In the genomic region with DNA sequence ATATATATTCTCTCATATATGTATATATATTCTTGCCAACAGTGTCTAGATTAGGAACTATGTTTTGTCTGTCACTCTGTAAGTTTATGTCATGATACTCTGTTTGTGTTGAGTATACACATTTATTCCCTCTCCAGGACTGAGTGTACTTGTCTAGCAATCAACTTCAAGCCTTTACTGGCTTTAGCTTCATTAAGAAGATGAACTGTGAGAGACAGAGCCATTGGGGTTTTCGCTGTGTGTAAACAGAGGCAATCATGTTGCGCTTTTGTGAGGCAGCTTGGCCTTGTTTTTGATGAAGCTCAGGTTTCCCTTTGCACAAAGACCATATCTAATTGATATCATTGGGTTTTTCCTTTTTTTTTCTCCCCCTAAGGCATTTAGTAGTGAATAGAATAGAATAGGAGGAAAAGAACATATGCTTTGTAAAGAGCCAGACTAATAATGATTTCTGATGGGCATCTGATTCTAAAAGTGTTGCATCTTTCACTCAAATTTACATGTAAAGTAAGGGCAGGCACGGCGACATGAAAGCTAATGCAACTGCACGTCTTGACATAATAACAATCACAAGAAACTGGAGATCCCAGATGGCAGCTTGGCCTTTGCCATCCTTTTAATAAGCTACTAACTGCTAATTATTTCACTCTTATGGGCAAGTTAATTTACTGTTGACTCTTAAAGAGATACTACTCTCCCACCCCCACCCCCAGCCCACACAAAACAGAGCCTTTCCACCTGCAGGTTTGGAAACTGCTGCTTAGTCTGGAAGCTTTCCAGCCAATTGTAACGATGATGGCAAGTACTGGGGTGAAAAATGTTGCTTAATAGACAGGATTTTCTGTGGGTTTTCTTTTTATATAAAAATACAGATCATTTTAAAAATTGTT, we compare ENCODE assay signal across 17 mouse cellular contexts.
DNase-seq lines count a peak whose midpoint lies in the region; ATAC-seq lines count a peak whose summit lies in the region.
"Had no signal": no experiment of that assay in that cellular context is flagged by ENCODE, and none has a peak within 500 bp of the region (broad histone marks: within the 10 kb centered on the region; RNA-seq: fewer than 3 reads in every experiment).

No protein-coding gene starts in this region.

- H3K4me2 ChIP-seq in neural tube, embryonic 11.5 days (ENCODE audit: low read depth) = no peak overlapping the region
- no peak overlapping the region for H3K4me2 ChIP-seq in hindbrain, embryonic 12.5 days (replicated peaks)
- 0 out of 2 replicates have a peak overlapping the region, but pooled peaks have one; percentile 0 for H3K4me2 ChIP-seq in midbrain, embryonic 16.5 days (ENCODE audit: low read length)
- H3K4me2 ChIP-seq: embryonic facial prominence, embryonic 12.5 days; heart, embryonic 15.5 days; liver, embryonic 13.5 days had no signal

- peak; percentile 12 for DNase-seq in neural tube, embryonic 11.5 days (ENCODE audit: low spot score)
- no peak for DNase-seq in neural tube, embryonic 10.5 days (ENCODE audit: extremely low spot score, low spot score)
- no peak for DNase-seq in spleen, postnatal 14 days (ENCODE audit: low spot score in 2 of 2)
- DNase-seq in limb, embryonic 10.5 days (ENCODE audit: low spot score) = no peak
- DNase-seq: cerebellum, adult 9-10 months; gastrocnemius, postnatal 36 days; liver, embryonic 13.5 days; thymus, postnatal 25 days had no signal

- no peak overlapping the region for H3K4me3 ChIP-seq in neural tube, embryonic 11.5 days (ENCODE audit: low read depth, low read length)
- no peak overlapping the region for H3K4me3 ChIP-seq in hindbrain, embryonic 12.5 days
- H3K4me3 ChIP-seq in midbrain, embryonic 16.5 days (ENCODE audit: low read depth, low read length) = no peak overlapping the region
- no peak overlapping the region for H3K4me3 ChIP-seq in limb, embryonic 10.5 days
- H3K4me3 ChIP-seq: embryonic facial prominence, embryonic 12.5 days; heart, embryonic 15.5 days; liver, embryonic 13.5 days had no signal

- ATAC-seq in neural tube, embryonic 11.5 days (ENCODE audit: insufficient read depth, low FRiP score, low TSS enrichment) = no peak
- peak; percentile 85 for ATAC-seq in hindbrain, embryonic 12.5 days (ENCODE audit: low FRiP score)
- ATAC-seq in midbrain, embryonic 16.5 days = peak; percentile 32; the same call in 1 of the 2 replicates
- ATAC-seq in inflammation-experienced regulatory T-cells, adult 6 months = no peak
- ATAC-seq: lung, postnatal 0 days had no signal

- H3K9ac ChIP-seq in neural tube, embryonic 11.5 days (ENCODE audit: low read length) = no peak overlapping the region
- H3K9ac ChIP-seq in hindbrain, embryonic 12.5 days = no peak overlapping the region
- no peak overlapping the region for H3K9ac ChIP-seq in midbrain, embryonic 16.5 days (ENCODE audit: low read depth, low read length)
- H3K9ac ChIP-seq: embryonic facial prominence, embryonic 12.5 days; heart, embryonic 15.5 days; liver, embryonic 13.5 days had no signal

- H3K27me3 ChIP-seq in neural tube, embryonic 11.5 days (ENCODE audit: control insufficient read depth, insufficient read depth, low read length) = no peaks in the 10 kb centered on the region
- H3K27me3 ChIP-seq in hindbrain, embryonic 12.5 days = no peaks in the 10 kb centered on the region
- no peaks in the 10 kb centered on the region for H3K27me3 ChIP-seq in midbrain, embryonic 16.5 days (ENCODE audit: control insufficient read depth, insufficient read depth, low read depth, low read length)
- no peaks in the 10 kb centered on the region for H3K27me3 ChIP-seq in limb, embryonic 10.5 days (ENCODE audit: low read depth, poor library complexity, severe bottlenecking)
- H3K27me3 ChIP-seq: CH12.LX; embryonic facial prominence, embryonic 12.5 days; heart, embryonic 15.5 days; liver, embryonic 13.5 days had no signal

- no peaks in the 10 kb centered on the region for H3K9me3 ChIP-seq in neural tube, embryonic 11.5 days (ENCODE audit: control insufficient read depth, low read length)
- no peaks in the 10 kb centered on the region for H3K9me3 ChIP-seq in hindbrain, embryonic 12.5 days (replicated peaks)
- H3K9me3 ChIP-seq in midbrain, embryonic 16.5 days (replicated peaks; ENCODE audit: control insufficient read depth, low read length, poor library complexity, severe bottlenecking) = no peaks in the 10 kb centered on the region
- H3K9me3 ChIP-seq in limb, embryonic 10.5 days (replicated peaks) = no peaks in the 10 kb centered on the region
- H3K9me3 ChIP-seq: embryonic facial prominence, embryonic 12.5 days; heart, embryonic 15.5 days; liver, embryonic 13.5 days had no signal

- no peaks in the 10 kb centered on the region for H3K4me1 ChIP-seq in neural tube, embryonic 11.5 days (ENCODE audit: control insufficient read depth, insufficient read depth, low read length)
- peaks cover 10% of the 10 kb centered on the region for H3K4me1 ChIP-seq in hindbrain, embryonic 12.5 days
- H3K4me1 ChIP-seq in midbrain, embryonic 16.5 days (ENCODE audit: control insufficient read depth, insufficient read depth, low read length) = peaks cover 11% of the 10 kb centered on the region
- peaks cover 3% of the 10 kb centered on the region; the same call in 1 of the 2 replicates for H3K4me1 ChIP-seq in limb, embryonic 10.5 days
- H3K4me1 ChIP-seq: embryonic facial prominence, embryonic 12.5 days; heart, embryonic 15.5 days; liver, embryonic 13.5 days had no signal

- H3K27ac ChIP-seq in neural tube, embryonic 11.5 days (ENCODE audit: low read depth, low read length) = no peak overlapping the region
- peak overlapping the region; percentile 57 for H3K27ac ChIP-seq in hindbrain, embryonic 12.5 days
- H3K27ac ChIP-seq in midbrain, embryonic 16.5 days (ENCODE audit: low read length) = no peak overlapping the region
- no peak overlapping the region for H3K27ac ChIP-seq in limb, embryonic 10.5 days
- H3K27ac ChIP-seq: embryonic facial prominence, embryonic 12.5 days; heart, embryonic 15.5 days; kidney, postnatal 0 days; liver, embryonic 13.5 days; stomach, postnatal 0 days had no signal

- no peaks in the 10 kb centered on the region for H3K36me3 ChIP-seq in neural tube, embryonic 11.5 days (ENCODE audit: control insufficient read depth, insufficient read depth, low read length)
- no peaks in the 10 kb centered on the region for H3K36me3 ChIP-seq in hindbrain, embryonic 12.5 days
- H3K36me3 ChIP-seq in midbrain, embryonic 16.5 days (ENCODE audit: control insufficient read depth, insufficient read depth, low read length) = no peaks in the 10 kb centered on the region
- H3K36me3 ChIP-seq in limb, embryonic 10.5 days = no peaks in the 10 kb centered on the region
- H3K36me3 ChIP-seq: embryonic facial prominence, embryonic 12.5 days; heart, embryonic 15.5 days; liver, embryonic 13.5 days had no signal

- 49% methylated on average over 6 of the region's 6 CpGs for WGBS in neural tube, embryonic 11.5 days
- WGBS in hindbrain, embryonic 12.5 days = 44% methylated on average over 6 of the region's 6 CpGs
- WGBS in midbrain, embryonic 16.5 days = 18% methylated on average over 6 of the region's 6 CpGs
- WGBS in limb, embryonic 10.5 days = 65% methylated on average over 6 of the region's 6 CpGs

Comparison
In these comparisons a context has a peak if more than half of its experiments do, and no peak if none do; other contexts are left out.
1. ATAC-seq: peak in hindbrain, embryonic 12.5 days (single experiment) and midbrain, embryonic 16.5 days (single experiment); none in neural tube, embryonic 11.5 days (single experiment) and inflammation-experienced regulatory T-cells, adult 6 months (single experiment).